Mouse (Mus musculus): ENCODE data around the gene Adgrg1.

DNA sequence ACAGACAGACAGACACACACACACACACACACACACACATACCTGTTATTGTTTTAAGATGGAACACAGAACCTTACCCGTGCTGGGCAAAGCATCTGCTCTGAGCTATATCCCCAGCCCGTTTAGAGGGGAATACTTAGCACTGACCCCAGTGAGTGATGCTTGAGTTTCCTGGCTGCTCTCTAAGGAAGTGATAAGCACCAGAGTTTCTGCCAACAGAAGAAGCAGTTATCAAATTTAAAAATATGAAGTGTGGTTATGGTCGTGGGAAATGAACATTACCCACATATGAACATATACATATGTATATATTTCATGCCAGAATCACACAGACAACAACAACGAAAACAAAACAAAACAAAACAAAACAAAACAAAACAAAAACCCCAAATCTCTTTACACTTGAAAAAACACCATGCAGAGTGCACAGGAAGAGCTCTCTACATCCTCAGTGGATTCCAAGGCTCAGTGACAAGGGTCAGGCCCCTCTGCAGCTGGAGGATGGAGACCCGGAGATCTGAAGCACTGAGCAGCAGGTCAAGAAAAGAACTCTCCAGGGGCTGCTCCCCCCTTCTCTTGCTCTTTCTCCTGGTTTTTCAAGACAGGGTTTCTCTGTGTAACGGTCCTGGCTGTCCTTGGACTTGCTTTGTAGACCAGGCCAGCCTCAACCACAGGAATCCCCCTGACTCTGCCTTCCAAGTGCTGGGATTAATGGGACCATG, 85.4 kb downstream of the Adgrg1 start:
- TF ChIP-seq CTCF (IDR thresholded peaks at IDR 0.05; ENCODE audit: borderline replicate concordance, control insufficient read depth, extremely low read depth, insufficient read depth, low read length, poor library complexity) (no peak), POLR2A (IDR thresholded peaks at IDR 0.05; ENCODE audit: control insufficient read depth, extremely low read depth, insufficient read depth, low read length, poor library complexity) (no peak)

Data from thymus, adult 2 months (tissue).